In genomic region chr13:23765172-23765513, GRCm38 (mm10) we compare ENCODE assay signal across 16 mouse cellular contexts. TPM values are rescaled to one million over a fixed set of nuclear protein-coding genes. Genes with fewer than 3 reads are reported as not detected.
DNase-seq lines count a peak whose midpoint lies in the region; ATAC-seq and TF ChIP-seq lines count a peak whose summit lies in the region.
"Had no signal": no experiment of that assay in that cellular context is flagged by ENCODE, and none has a peak within 500 bp of the region (broad histone marks: within the 10 kb centered on the region; RNA-seq: fewer than 3 reads in every experiment).

No protein-coding gene starts in this region.

- peak overlapping the region; percentile 30; the same call in 1 of the 2 replicates for H3K27ac ChIP-seq in kidney, embryonic 15.5 days
- H3K27ac ChIP-seq in liver, embryonic 12.5 days = peak overlapping the region; percentile 99
- no peak overlapping the region for H3K27ac ChIP-seq in gastrocnemius, adult 2 months
- H3K27ac ChIP-seq: intestine, embryonic 15.5 days had no signal

- H3K9ac ChIP-seq in kidney, embryonic 15.5 days = no peak overlapping the region
- H3K9ac ChIP-seq in liver, embryonic 12.5 days = peak overlapping the region; percentile 92

- DNase-seq in kidney, adult 18-20 months = no peak
- DNase-seq in c-Kit-positive CD71-positive TER-119-positive erythroid progenitor cells, embryonic 14.5 days (ENCODE audit: low spot score) = peak; percentile 64
- no peak for DNase-seq in thymus, postnatal 36 days
- no peak for DNase-seq in gastrocnemius, adult 2 months
- DNase-seq in urinary bladder, postnatal 36 days (ENCODE audit: low spot score in 2 of 2) = no peak
- DNase-seq: cerebellum, postnatal 14 days; heart, postnatal 4 days; kidney, postnatal 36 days; right cerebral cortex, postnatal 14 days had no signal

- no peak for ATAC-seq in kidney, embryonic 15.5 days (replicated peaks; ENCODE audit: low FRiP score)
- ATAC-seq in liver, embryonic 12.5 days = no peak
- ATAC-seq: CD4-positive, CD25-positive, alpha-beta regulatory T cell, adult 4 months; intestine, embryonic 15.5 days had no signal

- no peak overlapping the region for H3K4me2 ChIP-seq in kidney, embryonic 15.5 days
- H3K4me2 ChIP-seq in liver, embryonic 12.5 days = peak overlapping the region; percentile 90

- H3K9me3 ChIP-seq in kidney, embryonic 15.5 days (replicated peaks) = no peaks in the 10 kb centered on the region
- no peaks in the 10 kb centered on the region for H3K9me3 ChIP-seq in E14TG2a.4 (ENCODE audit: low read length)
- no peaks in the 10 kb centered on the region for H3K9me3 ChIP-seq in liver, embryonic 12.5 days (replicated peaks)
- H3K9me3 ChIP-seq: intestine, embryonic 15.5 days had no signal

- intact Hi-C loops in gastrocnemius, adult 2 months (cut with DNase I) = no loop called here

- peaks cover 23% of the 10 kb centered on the region for H3K4me1 ChIP-seq in kidney, embryonic 15.5 days
- H3K4me1 ChIP-seq in E14TG2a.4 (replicated peaks; ENCODE audit: low read depth, low read length) = peaks cover 28% of the 10 kb centered on the region
- H3K4me1 ChIP-seq in liver, embryonic 12.5 days = peaks cover 62% of the 10 kb centered on the region

- no peak for TF ChIP-seq CTCF in E14TG2a.4 (conservative IDR thresholded peaks at IDR 0.05; ENCODE audit: low read length)
- TF ChIP-seq CTCF in gastrocnemius, adult 2 months (IDR thresholded peaks at IDR 0.05) = no peak

- H3K27me3 ChIP-seq in kidney, embryonic 15.5 days = no peaks in the 10 kb centered on the region
- no peaks in the 10 kb centered on the region for H3K27me3 ChIP-seq in E14TG2a.4 (ENCODE audit: insufficient read depth, low read length)
- no peaks in the 10 kb centered on the region for H3K27me3 ChIP-seq in liver, embryonic 12.5 days (replicated peaks)
- H3K27me3 ChIP-seq: intestine, embryonic 15.5 days had no signal

- H3K36me3 ChIP-seq in kidney, embryonic 15.5 days = no peaks in the 10 kb centered on the region
- no peaks in the 10 kb centered on the region for H3K36me3 ChIP-seq in E14TG2a.4 (ENCODE audit: insufficient read depth, low read length)
- no peaks in the 10 kb centered on the region for H3K36me3 ChIP-seq in liver, embryonic 12.5 days
- H3K36me3 ChIP-seq: intestine, embryonic 15.5 days had no signal

- 63% methylated on average over 1 of the region's 1 CpGs for whole genome bisulfite sequencing in kidney, embryonic 15.5 days
- 12% methylated on average over 1 of the region's 1 CpGs for WGBS in liver, embryonic 12.5 days (ENCODE audit: insufficient replicate concordance)

- H3K4me3 ChIP-seq in kidney, embryonic 15.5 days (replicated peaks) = no peak overlapping the region
- H3K4me3 ChIP-seq in E14TG2a.4 (replicated peaks; ENCODE audit: low read length) = peak overlapping the region; percentile 79
- peak overlapping the region; percentile 63 for H3K4me3 ChIP-seq in liver, embryonic 12.5 days
- H3K4me3 ChIP-seq in gastrocnemius, adult 2 months = no peak overlapping the region
- H3K4me3 ChIP-seq: intestine, embryonic 15.5 days had no signal

RNA-seq across cellular contexts. Expression of gene Hist1h1a, which starts 1.7 kb away (rescaled TPM):
- polyA plus RNA-seq in kidney, embryonic 15.5 days (2015; fragmentation: Nextera tagmentation; extraction: Ambion mirVana) = 2.3 and 3.1 TPM in 2 replicates
- polyA plus RNA-seq in liver, embryonic 12.5 days (2016; fragmentation: Nextera tagmentation; extraction: Ambion mirVana) = 4.9 and 5.8 TPM in 2 replicates
- 1 to 10 TPM; 1.2 to 1.5 TPM for total RNA-seq in gastrocnemius, adult 2 months (2021)

RNA-seq across cellular contexts. Expression of gene Hist1h3a, which starts 3.0 kb away (rescaled TPM):
- 8.0 and 9.4 TPM in 2 replicates for polyA plus RNA-seq in kidney, embryonic 15.5 days (2015; fragmentation: Nextera tagmentation; extraction: Ambion mirVana)
- 5.5 and 6.8 TPM in 2 replicates for polyA plus RNA-seq in liver, embryonic 12.5 days (2016; fragmentation: Nextera tagmentation; extraction: Ambion mirVana)
- 1 to 10 TPM; 2.9 to 4.2 TPM for total RNA-seq in gastrocnemius, adult 2 months (2021)

RNA-seq across cellular contexts. Expression of gene Hist1h4a, which starts 4.1 kb away (rescaled TPM):
- 0.35 TPM in 1 of 2 replicates, not detected in the other for polyA plus RNA-seq in kidney, embryonic 15.5 days (2015; fragmentation: Nextera tagmentation; extraction: Ambion mirVana)
- polyA plus RNA-seq in liver, embryonic 12.5 days (2016; fragmentation: Nextera tagmentation; extraction: Ambion mirVana) = 0.44 and 0.93 TPM in 2 replicates
- total RNA-seq in gastrocnemius, adult 2 months (2021) = 1 to 10 TPM in 1 of 2 experiments, under 1 TPM in 1; 0.61 to 1.4 TPM
- polyA plus RNA-seq: CD4-positive, CD25-positive, alpha-beta regulatory T cell, adult 4 months had no signal

RNA-seq across cellular contexts. Expression of gene Trim38, which starts 4.6 kb away (rescaled TPM):
- polyA plus RNA-seq in kidney, embryonic 15.5 days (2015; fragmentation: Nextera tagmentation; extraction: Ambion mirVana) = not detected in 2 replicates
- not detected in 2 replicates for polyA plus RNA-seq in liver, embryonic 12.5 days (2016; fragmentation: Nextera tagmentation; extraction: Ambion mirVana)
- total RNA-seq in gastrocnemius, adult 2 months (2021) = not detected
- total RNA-seq: heart, postnatal 4 days; layer of hippocampus, postnatal 25 days had no signal
- polyA plus RNA-seq: CD4-positive, CD25-positive, alpha-beta regulatory T cell, adult 4 months; intestine, embryonic 15.5 days; limb, embryonic 11.5 days had no signal

RNA-seq across cellular contexts. Expression of gene Hist1h4b, which starts 8.3 kb away (rescaled TPM):
- polyA plus RNA-seq in kidney, embryonic 15.5 days (2015; fragmentation: Nextera tagmentation; extraction: Ambion mirVana) = 5.4 and 6.4 TPM in 2 replicates
- polyA plus RNA-seq in liver, embryonic 12.5 days (2016; fragmentation: Nextera tagmentation; extraction: Ambion mirVana) = 4.5 and 5.7 TPM in 2 replicates
- total RNA-seq in gastrocnemius, adult 2 months (2021) = 1 to 10 TPM; 2.1 to 3.7 TPM

Comparison
In these comparisons a context has a peak if more than half of its experiments do, and no peak if none do; other contexts are left out.
1. H3K4me3 ChIP-seq: peak in E14TG2a.4 (single experiment) and liver, embryonic 12.5 days (single experiment); none in kidney, embryonic 15.5 days (single experiment) and gastrocnemius, adult 2 months (single experiment).